Mouse (Mus musculus) olfactory bulb, adult 2 months (tissue): ENCODE measurements around the gene Tnfrsf25.

Experiments used
- CTCF ChIP-seq: fragments of 200-500 bp; IDR thresholded peaks from 2 replicates; pipeline ENCODE4 v1.5.1; 2012; ENCODE audit warnings: low read depth, mild to moderate bottlenecking, low read length, moderate library complexity; ENCODE audit not compliant: insufficient read depth
- POLR2A ChIP-seq: fragments of 200-500 bp; IDR thresholded peaks from 2 replicates; pipeline ENCODE4 v1.6.1; 2012; ENCODE audit warnings: mild to moderate bottlenecking, low read depth, low read length, moderate library complexity; ENCODE audit not compliant: insufficient read depth

GRCm38 (mm10) chr4:152160748-152161147, 45.0 kb downstream of the Tnfrsf25 start:
- TF ChIP-seq CTCF (no peak), POLR2A (no peak)
